Mouse (Mus musculus): ENCODE results near the gene Rpl3. TPM values are rescaled to one million over a fixed set of nuclear protein-coding genes. Genes with fewer than 3 reads are reported as not detected.

Rpl3 gene
- total RNA-seq, 2 experiments from 2014 or later: 927 to 955 TPM

DNA sequence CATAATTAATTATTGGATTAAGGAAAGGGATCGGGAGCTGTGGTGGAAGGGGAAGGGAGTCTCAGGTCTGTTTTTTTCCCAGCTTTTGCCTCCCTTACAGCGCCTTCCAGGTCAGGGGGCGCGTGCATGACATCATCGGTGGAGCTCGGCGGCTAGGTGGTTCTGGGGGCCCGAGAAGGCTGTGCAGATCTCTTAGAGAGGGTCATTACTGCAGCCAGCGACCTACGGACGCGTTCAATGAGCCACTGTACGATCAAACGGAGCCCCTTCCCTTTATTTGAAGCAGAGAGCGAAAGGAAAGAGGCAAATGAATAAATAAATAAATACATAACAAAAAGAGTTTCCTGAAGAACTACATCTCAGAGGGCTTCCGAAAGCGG lies 937 bp downstream of the Rpl3 start:
- DNase-seq (ENCODE audit: low spot score in 2 of 2): no peak

- no peak for DNase-seq (ENCODE audit: low spot score in 2 of 2)
Measured at GRCm38 (mm10) chr15:80090155-80090554, 1.5 kb downstream of the Rpl3 start.

GRCm38 (mm10) chr15:80088637-80089036 lies 3.0 kb downstream of the Rpl3 start:
- DNase-seq (ENCODE audit: low spot score in 2 of 2): peak; percentile 62 to 86

DNA sequence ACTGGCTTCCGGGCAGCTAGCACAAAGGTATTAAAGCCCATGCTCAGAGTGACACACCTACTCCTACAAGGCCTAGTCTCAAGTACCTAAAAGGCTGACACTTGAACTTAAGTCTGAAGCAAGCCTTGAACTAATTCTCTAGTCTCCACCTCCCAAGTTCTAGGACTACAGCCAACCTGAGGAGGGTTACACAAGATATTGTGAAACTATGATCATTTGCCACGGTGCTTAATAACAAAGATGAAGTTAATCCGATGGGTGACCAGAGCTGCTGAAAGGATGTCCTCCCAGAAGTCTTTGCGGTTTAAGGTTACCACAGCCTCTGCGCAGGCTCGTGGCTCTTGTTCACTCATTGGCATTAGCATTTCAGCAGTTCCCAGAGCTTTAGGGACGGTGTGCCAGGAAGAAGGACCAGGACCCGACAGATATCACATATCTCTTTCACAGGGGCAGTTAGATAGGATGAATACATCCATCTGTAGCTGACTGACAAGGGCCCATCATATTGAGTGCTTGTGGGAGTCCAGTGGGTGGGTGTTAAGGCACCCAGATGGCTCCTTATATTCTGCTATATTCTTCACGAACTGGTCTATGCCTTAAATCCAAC lies 4.2 kb downstream of the Rpl3 start:
- no peak for DNase-seq (ENCODE audit: low spot score in 2 of 2)

DNA sequence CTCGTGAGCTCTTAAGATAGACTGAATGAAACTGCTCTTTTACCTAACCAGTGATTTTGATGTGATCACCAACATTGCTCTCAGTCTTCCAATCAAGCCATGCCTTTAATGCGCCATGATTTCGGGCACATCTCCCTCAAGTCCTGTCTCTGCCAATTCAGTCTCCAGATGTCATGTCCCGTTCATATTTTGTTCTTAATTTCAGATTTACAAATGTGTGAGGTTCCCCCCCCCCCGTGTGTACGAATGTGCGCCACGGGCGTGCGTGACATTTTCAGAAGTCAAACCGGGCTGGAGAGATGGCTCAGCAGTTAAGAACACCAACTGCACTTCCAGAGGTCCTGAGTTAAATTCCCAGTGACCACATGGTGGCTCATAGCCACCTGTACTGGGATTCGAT lies 7.9 kb downstream of the Rpl3 start:
- DNase-seq (ENCODE audit: low spot score in 2 of 2): no peak

DNA sequence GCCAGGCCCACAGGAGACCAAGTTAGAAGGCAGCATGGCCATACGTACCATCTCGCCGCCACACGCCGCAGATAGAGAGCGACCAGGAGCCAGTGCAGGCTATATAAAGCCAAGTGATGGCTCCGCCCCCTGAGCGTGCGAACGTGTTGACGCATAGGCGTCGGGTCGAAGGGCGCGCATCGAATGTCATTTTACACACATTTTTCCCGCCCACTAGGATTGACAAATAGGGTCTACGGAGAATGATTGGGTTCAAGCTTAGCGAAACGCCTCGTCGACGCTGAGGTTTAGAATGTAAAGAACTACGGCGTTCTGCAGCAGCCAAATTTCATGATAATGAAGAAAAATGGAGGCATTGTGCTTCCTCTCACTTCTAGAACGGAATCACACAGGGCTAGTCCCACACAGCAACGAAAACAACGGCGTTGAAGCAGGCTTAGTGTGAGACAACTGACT lies 8.4 kb downstream of the Rpl3 start:
- peak; percentile 92 to 95 for DNase-seq (ENCODE audit: low spot score in 2 of 2)

GRCm38 (mm10) chr15:80082661-80083275 lies 8.9 kb downstream of the Rpl3 start:
- DNase-seq (ENCODE audit: low spot score in 2 of 2): no peak

DNA sequence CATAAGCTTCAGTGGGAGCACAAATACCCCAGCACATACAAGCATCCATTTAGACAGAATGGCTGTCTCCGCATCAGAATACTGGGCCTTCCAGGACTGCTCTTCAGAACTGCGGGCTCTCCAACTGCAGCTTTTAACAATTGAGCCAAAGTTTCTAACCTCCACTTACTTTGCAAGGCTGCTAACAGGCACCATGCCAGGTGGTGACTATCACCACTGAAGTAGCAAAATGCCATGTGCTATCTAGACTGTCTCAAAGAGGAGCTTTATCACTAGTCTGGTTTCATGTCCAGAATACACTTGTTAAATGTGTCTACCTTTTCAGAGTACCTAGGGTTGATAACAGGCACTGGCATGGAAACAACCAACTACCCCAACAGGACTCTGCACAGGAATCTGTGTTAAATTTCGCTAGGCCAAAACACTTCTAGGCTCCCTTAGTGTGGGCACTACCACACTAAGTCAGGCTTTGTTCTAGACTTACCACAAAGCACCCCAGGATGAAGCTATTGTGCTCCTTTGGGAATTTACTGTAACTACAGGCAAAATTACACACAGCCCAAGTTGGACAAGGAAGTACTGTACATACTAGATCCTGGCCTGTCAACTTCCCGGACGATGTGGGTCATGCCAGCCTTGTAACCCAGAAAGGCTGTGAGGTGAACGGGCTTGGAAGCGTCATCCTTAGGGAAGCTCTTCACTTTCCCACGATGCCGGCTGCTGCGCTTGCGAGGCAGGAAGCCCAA lies 9.7 kb downstream of the Rpl3 start:
- DNase-seq (ENCODE audit: low spot score in 2 of 2): no peak

- no peak for DNase-seq (ENCODE audit: low spot score in 2 of 2)
Measured at GRCm38 (mm10) chr15:80080711-80081615, 10.7 kb downstream of the Rpl3 start.

GRCm38 (mm10) chr15:80079954-80080353 lies 11.7 kb downstream of the Rpl3 start:
- DNase-seq (ENCODE audit: low spot score in 2 of 2): no peak

DNA sequence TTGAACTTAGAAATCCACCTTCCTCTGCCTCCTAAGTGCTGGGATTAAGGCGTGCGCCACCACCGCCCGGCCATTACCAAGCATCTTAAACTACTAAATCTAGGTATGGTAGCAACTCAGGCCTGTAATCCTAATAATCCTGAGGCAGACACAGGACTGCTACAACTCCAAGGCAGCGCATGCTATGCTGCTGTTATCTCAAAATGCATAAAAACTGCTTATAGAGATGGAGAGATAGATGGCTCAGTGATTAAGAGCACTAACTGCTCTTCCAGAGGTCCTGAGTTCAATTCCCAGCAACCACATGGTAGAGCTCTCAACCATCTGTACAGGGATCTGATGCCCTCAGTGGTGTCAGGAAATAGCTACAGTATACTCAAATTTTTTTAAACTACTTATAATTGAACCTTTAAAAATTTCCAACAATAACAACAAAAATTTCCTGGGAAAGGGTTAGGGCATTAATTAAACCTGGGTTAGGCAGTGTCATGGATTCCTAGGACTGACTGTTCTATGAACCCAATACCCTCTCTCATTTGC lies 12.5 kb downstream of the Rpl3 start:
- DNase-seq (ENCODE audit: low spot score in 2 of 2): no peak

DNA sequence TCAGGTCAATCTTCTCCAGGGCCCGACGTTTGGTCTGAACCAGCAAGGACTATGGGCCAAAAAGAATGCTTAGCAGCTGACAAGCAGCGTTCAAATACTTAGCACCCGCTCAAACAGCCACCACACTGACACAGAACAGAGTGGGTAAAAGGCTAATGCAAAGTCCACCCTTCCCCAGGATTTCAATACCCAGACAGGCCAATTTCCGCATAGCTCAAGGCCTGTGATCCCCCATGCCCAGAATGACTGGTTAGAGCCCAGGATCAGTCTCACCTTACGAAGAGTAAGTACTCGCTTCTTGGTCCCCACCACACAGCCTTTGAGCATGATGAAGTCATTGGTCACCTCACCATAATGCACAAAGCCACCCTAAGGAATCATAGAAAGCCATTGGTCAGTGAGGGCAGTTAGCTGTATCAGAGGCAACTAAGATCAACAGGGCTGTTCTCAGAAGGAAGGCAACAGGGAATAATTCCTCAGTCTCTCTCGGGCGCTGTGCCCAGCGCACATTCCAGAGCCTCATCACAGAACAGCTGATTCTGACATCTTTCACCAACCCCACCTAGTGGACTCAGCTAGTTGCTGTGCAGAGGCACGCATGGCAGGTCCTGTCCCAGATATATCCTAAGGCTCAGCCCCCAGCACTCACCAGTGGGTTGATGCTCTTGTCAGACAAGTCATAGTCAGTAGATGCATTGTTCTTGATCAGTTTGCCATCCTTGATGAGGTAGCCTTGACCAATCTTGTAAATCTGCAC lies 13.4 kb downstream of the Rpl3 start:
- no peak for DNase-seq (ENCODE audit: low spot score in 2 of 2)

DNA sequence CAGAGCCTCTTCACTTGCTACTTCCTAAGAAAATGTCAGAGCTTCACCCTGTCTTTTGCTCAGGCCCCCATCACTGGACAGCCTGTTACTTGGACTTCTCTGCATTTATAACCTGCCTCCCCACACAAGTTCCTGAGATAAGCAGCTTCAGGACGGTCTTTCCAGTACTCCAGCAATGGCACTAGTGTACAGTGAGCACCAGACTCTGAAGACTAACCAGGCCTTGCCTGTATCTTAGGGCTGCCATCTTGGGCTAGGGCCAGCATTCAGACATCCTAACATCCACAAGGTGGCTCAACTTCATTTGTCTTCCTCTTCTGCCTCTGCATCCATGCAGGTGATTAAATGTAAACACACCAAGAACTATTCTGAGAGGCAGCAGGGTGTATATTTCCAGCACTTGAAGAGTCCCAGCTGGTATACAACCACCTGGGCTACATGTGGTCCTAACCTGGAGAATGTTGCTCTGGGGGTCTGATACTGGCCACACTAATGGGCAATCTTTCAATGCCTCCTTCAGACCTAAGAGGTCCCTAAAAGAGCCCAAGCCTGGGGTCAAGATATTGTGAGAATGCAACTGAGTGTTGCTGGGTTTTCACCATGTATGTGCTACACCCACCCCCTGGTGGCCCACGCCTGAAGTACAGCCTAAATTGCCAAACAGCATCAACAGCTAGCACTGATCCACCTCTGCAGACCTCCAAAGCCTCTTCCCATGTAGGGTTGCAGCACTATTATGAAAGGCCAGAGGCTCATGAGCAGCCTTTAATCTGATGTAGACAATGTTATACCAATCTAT lies 15.1 kb downstream of the Rpl3 start:
- peak in 1 of 2 experiments; percentile 54 for DNase-seq (ENCODE audit: low spot score in 2 of 2)

DNA sequence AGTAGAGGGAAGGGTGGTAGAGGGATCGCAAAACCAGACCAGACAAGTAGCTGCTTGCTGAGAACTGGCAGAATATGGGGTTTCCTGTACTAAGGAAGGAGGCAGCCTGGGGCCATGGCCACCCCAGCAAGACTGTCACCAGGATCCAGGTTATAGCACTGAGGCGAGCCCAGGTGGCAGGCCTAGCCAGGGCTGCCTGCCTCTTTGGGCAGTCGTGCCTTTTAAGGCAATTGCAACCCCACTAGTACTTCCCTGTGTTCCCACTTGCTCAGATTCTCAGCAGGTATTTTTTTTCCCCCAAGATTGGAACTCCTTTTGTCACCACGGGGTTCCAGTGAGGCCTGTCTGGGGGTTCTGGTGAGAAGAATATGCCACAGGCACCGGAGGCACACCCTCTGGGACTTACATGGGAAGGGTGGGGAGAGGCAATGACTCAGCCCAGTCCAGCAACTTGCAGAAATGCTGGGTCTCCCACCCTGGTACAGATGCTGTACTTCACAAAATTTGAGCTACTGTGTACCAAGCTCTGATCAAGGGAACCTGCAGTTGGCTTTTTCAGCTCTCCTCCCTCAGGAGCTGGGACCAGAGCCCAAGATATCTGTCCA lies 15.8 kb downstream of the Rpl3 start:
- DNase-seq (ENCODE audit: low spot score in 2 of 2): no peak

GRCm38 (mm10) chr15:80075374-80075694 lies 16.3 kb downstream of the Rpl3 start:
- DNase-seq (ENCODE audit: low spot score in 2 of 2): no peak

DNA sequence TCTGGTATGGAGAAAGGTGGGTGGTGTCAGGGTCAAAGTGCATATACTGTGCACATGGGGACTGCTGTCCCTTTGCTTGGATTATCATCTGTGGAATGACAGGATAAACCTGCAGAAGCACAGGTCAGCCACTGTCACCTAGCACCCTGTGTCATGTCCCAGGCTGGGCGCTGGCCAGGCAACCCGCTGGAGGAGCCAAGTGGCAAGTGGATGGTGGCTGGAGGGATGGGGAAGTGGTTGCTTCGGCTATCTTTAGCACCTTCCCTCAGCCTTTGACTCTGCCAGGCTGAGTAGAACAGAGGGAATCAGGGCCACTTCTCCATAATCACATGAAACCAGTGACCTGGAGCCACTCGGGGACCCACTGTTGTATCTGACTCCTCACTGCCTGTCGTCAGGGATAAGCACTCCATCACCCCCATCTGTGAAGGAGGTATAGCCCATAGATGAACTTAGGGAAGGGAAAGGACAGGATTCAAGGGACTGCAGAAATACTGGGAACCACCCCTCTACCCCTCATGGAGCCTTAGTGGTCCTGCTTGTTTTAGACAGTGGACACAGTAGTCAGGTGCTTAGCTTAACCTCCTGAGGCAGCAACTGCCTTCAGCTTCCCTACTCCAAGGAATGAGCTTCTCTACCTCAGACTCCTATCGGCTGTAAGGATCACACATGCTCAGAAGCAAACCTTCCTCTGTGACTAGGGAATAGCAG lies 16.9 kb downstream of the Rpl3 start:
- no peak for DNase-seq (ENCODE audit: low spot score in 2 of 2)

- DNase-seq (ENCODE audit: low spot score in 2 of 2): no peak
Measured at GRCm38 (mm10) chr15:80073256-80073621, 18.4 kb downstream of the Rpl3 start.

DNA sequence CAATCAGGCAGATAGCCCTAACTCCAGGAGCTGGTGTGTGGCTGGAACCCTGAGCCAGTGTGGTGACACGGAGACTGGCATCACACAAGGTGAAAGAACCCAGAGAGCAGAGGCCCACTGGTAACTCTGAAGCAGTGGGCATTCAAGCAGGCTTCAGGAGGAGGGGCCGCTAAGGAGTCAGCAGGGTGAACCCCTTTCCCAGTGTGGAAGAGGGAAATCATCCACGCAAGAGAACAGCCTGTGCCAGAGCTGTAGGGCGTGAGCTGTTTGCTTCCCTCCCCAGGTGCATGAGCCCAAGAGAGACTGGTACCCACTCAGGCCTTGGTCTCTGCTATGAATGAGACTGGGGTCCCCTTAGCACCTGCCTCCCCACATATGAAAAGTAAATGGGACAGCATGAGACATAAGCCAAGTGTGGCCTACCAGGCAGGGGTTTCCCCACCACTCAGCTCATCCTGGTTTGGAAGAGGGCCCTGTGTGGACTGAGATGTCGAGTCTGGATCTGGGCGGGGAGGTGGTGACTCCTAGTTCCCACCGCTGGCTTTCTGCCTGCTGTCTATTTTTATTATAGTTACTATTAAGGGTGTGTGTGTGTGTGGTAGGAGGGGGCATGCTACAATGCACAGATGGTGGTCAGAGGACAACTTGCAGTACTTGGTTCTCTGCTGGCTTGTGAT lies 19.0 kb downstream of the Rpl3 start:
- no peak for DNase-seq (ENCODE audit: low spot score in 2 of 2)

Measured in adrenal gland, postnatal 4 days (tissue).